Mouse (Mus musculus) stomach, embryonic 15.5 days (tissue): Measurements from ENCODE around the gene S100b. TPM values are rescaled to one million over a fixed set of nuclear protein-coding genes. Genes with fewer than 3 reads are reported as not detected.

Source experiments
- microRNA counts: library from miRNA; unstranded; fragments of <30 nt; microRNA quantifications from one replicate; lab custom pipeline; 2016
- microRNA-seq: library from miRNA; unstranded; fragments of <30 nt; microRNA quantifications from one replicate; pipeline ENCODE4, GENCODE M21; 2016
- polyA plus RNA-seq: library from polyadenylated mRNA; unstranded; fragments of >200 nt; fragmentation: Nextera tagmentation; extraction: Ambion mirVana; gene quantifications from 2 replicates; pipeline ENCODE4 v1.2.1, GENCODE M21; 2015

The S100b gene
- polyA plus RNA-seq, 1 experiment from 2014 or later: 2.5 TPM

MicroRNA genes within 50 kb of the gene (microRNA counts, 519-probe panel; counts per million panel counts)
- 1,540 counts per million, percentile 8 among the panel's probes with 10 or more counts for microRNA mmu-miR-678 (lab: Ali Mortazavi, UCI)

Small RNAs within 50 kb of the gene (microRNA-seq; reads per million reads assigned to microRNA genes)
- gene Mir678: not detected

Other genes starting within 250 kb of the S100b start
- 17.5 and 18.3 TPM in 2 replicates for gene Zfp280b, start 221.2 kb upstream of the S100b start, polyA plus RNA-seq
- gene Slc5a4b, start 142.9 kb upstream of the S100b start, polyA plus RNA-seq: 0.08 TPM in 1 of 2 replicates, not detected in the other
- gene Slc5a4a, start 106.4 kb upstream of the S100b start, polyA plus RNA-seq: not detected in 2 replicates
- 48.4 and 51.3 TPM in 2 replicates for gene Prmt2, start 16.0 kb upstream of the S100b start, polyA plus RNA-seq
- 9.5 and 10.9 TPM in 2 replicates for gene Dip2a, start 91.4 kb downstream of the S100b start, polyA plus RNA-seq
- 1.7 TPM in 1 of 2 replicates, not detected in the other for gene AC141477.1, start 186.6 kb downstream of the S100b start, polyA plus RNA-seq
- gene Pcnt, start 188.9 kb downstream of the S100b start, polyA plus RNA-seq: 13.6 and 14.1 TPM in 2 replicates
- not detected in 2 replicates for gene 2610028H24Rik, start 195.2 kb downstream of the S100b start, polyA plus RNA-seq
- gene Mcm3ap, start 215.1 kb downstream of the S100b start, polyA plus RNA-seq: 41.8 and 42.5 TPM in 2 replicates
- 5.4 and 5.6 TPM in 2 replicates for gene Ybey, start 215.3 kb downstream of the S100b start, polyA plus RNA-seq